Mouse (Mus musculus) forebrain, embryonic 10.5 days (tissue): Measurements from ENCODE around the gene Hdc. TPM values are rescaled to one million over a fixed set of nuclear protein-coding genes. Genes with fewer than 3 reads are reported as not detected.
"Not testable (repeated sequence)": the region's sequence is repeated elsewhere in the genome, so short reads cannot be mapped to it uniquely, and the experiment has no call there.

Source experiments
- DNase-seq: peaks from one replicate; pipeline ENCODE4 v3.0.0-alpha.2; 2017; ENCODE audit warnings: low spot score; ENCODE audit errors: extremely low spot score
- H3K27ac ChIP-seq: fragments of 300-500 bp; sonication (generic); 2 replicates; pipeline ENCODE4 v1.5.1; 2016; ENCODE audit warnings: mild to moderate bottlenecking
- H3K27me3 ChIP-seq: fragments of 300-500 bp; sonication (generic); 2 replicates; pipeline ENCODE4 v1.6.1; 2016; ENCODE audit warnings: mild to moderate bottlenecking; ENCODE audit not compliant: poor library complexity, severe bottlenecking
- H3K36me3 ChIP-seq: fragments of 300-500 bp; sonication (generic); replicated peaks from 2 replicates; pipeline ENCODE4 v1.6.1; 2016; ENCODE audit warnings: mild to moderate bottlenecking, moderate library complexity
- H3K4me1 ChIP-seq: fragments of 300-500 bp; sonication (generic); 2 replicates; pipeline ENCODE4 v1.6.1; 2016
- H3K4me3 ChIP-seq: fragments of 300-500 bp; sonication (generic); 2 replicates; pipeline ENCODE4 v1.5.1; 2016; ENCODE audit warnings: mild to moderate bottlenecking, moderate library complexity
- H3K9me3 ChIP-seq: fragments of 300-500 bp; sonication (generic); 2 replicates; pipeline ENCODE4 v1.6.1; 2016; ENCODE audit warnings: mild to moderate bottlenecking, moderate library complexity
- WGBS: fragments of 180-500 bp; shearing (Covaris S2); methylation state at CpG from one replicate; pipeline ENCODE4 v1.1.7; 2016; 5-methylcytosine and 5-hydroxymethylcytosine counted together
- polyA plus RNA-seq: library from polyadenylated mRNA; unstranded; fragments of >200 nt; fragmentation: Nextera tagmentation; extraction: Ambion mirVana; gene quantifications from 2 replicates; pipeline ENCODE4 v1.2.1, GENCODE M21; 2016

The Hdc gene
- polyA plus RNA-seq, 1 experiment from 2014 or later, result 0.31 TPM

DNA sequence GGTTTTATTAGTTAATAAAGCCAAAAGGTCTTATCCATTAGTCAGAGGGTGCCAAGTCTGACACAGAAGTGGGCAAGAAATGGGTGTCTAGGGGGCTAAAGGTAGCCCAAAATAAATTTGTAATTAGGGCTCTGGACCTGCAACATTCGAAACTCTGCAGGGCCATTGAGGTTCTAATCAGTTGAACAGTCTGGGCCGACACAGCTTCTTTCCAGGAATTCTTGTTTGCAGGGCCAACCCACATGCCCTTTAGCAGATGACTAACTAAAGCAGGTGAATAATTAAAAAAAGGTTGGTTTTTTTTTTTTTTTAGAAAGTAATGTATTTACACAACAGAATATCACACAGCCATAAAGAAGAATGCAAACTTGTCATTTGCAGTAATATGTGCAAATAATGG lies 3.4 kb upstream of the Hdc start:
- Histone ChIP-seq H3K4me3 (no peak overlapping the region), H3K27me3 (no peaks in the 10 kb centered on the region), H3K27ac (no peak overlapping the region), H3K4me1 (peaks cover 15% of the 10 kb centered on the region), H3K9me3 (peaks cover 3% of the 10 kb centered on the region; the same call in 1 of the 2 replicates), H3K36me3 (peaks cover 12% of the 10 kb centered on the region)
- 91% methylated on average over 2 of the region's 2 CpGs for WGBS
- no peak for DNase-seq

DNA sequence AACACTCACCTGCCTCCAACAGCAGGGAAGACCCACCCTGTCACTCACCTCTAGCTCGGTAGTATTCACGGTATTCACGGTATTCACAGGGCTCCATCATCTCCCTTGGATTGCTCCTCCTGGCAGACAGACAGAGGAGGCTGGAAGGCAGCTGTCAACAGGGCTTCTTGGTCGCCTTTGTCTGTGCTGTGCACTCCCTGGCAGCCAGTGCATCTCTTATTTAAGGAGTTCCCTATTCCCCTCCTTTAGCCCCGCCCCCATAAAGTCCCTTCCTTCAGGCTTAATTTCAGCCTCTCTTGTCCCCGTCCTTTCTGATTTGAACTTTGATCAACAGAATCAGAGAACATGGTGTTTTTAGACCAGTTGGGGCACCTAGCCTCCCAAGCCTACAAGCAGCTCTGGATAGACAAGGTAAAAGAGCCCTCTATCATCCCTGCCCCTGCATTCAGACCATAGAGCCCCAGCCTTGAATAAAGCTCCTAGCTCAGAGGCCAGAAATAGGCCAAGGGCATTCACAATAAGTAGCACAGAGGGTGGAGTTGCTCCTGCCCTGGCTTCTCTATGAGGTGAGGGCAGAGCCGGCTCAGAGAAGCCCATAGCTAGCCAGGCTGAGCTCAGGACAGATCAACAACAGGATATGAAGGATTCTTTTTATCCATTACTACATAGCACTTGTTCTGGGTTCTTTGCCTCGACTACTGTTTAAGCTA lies 474 bp downstream of the Hdc start:
- 34% methylated on average over 8 of the region's 8 CpGs for WGBS
- DNase-seq, result no peak
- Histone ChIP-seq H3K27me3 (no peaks in the 10 kb centered on the region), H3K9me3 (no peaks in the 10 kb centered on the region), H3K36me3 (no peaks in the 10 kb centered on the region), H3K27ac (no peak overlapping the region), H3K4me1 (peaks cover 9% of the 10 kb centered on the region), H3K4me3 (no peak overlapping the region)

DNA sequence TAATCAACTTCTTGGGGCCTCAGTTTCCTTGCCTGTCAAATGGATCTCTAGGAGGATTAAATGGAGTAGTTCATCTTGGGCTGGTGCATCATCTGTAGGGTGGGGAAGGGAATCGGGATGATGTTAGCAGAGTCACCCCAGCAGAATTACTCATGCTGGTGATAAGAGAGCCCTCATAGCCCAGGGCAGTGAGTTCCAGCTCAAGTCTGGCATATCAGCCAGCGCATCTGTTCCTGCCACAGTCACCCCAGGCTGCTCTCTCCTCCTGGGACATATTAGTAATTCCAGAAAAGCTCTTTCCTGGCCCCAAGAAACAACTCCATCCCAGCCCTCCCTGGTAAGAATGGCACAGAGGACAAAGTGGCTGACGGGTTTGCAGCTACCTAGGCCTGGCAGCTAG lies 3.7 kb downstream of the Hdc start:
- 90% methylated on average over 3 of the region's 3 CpGs for WGBS
- DNase-seq, result no peak
- H3K9me3 ChIP-seq, result no peaks in the 10 kb centered on the region
- H3K4me3 ChIP-seq, result no peak overlapping the region
- peaks cover 8% of the 10 kb centered on the region for H3K4me1 ChIP-seq
- H3K27me3 ChIP-seq, result no peaks in the 10 kb centered on the region
- no peak overlapping the region for H3K27ac ChIP-seq
- H3K36me3 ChIP-seq, result no peaks in the 10 kb centered on the region

DNA sequence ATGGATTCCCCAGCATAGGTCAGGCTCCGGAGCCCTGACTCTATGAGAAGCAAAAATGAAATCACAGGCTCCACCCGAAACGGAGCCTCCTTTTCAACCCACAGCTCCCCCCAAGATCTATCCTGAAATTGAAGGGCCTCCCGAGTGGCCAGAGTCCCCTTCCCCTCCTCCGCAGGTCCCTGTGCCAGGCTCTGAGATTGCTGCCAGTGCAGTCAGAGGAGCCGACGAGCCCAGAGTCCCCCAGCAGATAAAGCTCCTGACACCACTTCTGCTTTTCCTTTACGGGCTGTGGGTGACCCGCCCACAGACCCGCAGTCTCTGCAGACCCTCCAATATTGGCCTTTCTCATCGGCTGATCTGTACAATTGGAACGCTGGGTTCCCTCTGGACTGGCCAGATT lies 9.5 kb downstream of the Hdc start:
- 82% methylated on average over 12 of the region's 12 CpGs for WGBS
- not testable (repeated sequence) for H3K27me3 ChIP-seq, H3K9me3 ChIP-seq, H3K4me1 ChIP-seq, H3K36me3 ChIP-seq, H3K4me3 ChIP-seq, DNase-seq, H3K27ac ChIP-seq

DNA sequence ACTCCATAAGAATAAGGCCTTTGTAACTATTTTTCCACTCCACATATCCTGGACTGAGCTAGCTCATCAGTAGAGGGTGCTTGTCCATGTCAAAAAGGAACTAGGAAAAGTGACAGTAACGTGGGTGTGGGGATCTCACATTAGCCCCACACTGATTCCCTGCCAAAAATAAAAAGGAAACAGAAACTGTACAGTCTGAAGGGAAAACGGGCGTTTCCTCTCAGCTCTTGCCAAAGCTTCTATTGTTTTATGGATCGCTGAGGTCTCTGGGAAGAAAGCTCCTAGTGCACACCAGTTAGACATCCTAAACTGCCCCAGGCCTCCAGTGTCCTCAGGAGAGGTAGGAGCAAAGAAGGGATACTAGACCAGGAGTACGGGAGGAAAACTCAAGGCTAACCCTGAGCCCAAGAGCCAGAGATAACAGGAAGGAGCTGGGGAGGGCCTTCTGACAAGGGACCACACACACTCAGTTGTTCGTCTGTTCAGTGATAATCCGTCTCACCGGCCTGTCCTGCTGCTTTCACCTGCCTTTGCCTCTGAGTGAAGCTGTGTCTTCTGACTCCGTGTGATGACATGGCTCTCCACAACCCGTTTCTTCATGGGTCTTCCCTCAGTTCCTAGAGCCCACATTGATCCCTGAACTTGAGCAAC lies 11.4 kb downstream of the Hdc start:
- Histone ChIP-seq H3K4me3 (no peak overlapping the region), H3K36me3 (no peaks in the 10 kb centered on the region), H3K4me1 (no peaks in the 10 kb centered on the region), H3K27me3 (no peaks in the 10 kb centered on the region), H3K9me3 (no peaks in the 10 kb centered on the region), H3K27ac (no peak overlapping the region)
- DNase-seq, result no peak
- 82% methylated on average over 10 of the region's 10 CpGs for WGBS

DNA sequence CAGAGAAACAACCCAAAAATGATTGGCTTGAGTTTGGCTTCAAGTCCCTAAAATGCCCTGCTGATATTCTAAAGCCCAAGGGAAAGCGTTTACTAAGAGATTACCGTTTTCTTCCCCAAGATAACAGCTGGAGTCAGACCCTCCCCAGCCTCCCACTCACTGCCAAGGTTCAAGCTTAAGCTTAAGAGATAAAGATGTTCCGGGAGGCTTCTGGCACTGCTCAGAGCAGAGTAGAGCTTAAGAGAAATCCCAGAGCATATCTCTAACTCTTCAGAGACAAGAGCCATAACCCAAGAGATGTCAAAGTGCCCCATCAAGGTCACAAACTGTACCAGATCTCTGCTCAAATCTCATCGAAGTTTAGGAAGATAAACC lies 12.4 kb downstream of the Hdc start:
- H3K27me3 ChIP-seq, result no peaks in the 10 kb centered on the region
- DNase-seq, result no peak
- no peaks in the 10 kb centered on the region for H3K36me3 ChIP-seq
- no peak overlapping the region for H3K4me3 ChIP-seq
- no peaks in the 10 kb centered on the region for H3K4me1 ChIP-seq
- H3K27ac ChIP-seq, result no peak overlapping the region
- no peaks in the 10 kb centered on the region for H3K9me3 ChIP-seq
- WGBS, result 79% methylated on average over 4 of the region's 4 CpGs

DNA sequence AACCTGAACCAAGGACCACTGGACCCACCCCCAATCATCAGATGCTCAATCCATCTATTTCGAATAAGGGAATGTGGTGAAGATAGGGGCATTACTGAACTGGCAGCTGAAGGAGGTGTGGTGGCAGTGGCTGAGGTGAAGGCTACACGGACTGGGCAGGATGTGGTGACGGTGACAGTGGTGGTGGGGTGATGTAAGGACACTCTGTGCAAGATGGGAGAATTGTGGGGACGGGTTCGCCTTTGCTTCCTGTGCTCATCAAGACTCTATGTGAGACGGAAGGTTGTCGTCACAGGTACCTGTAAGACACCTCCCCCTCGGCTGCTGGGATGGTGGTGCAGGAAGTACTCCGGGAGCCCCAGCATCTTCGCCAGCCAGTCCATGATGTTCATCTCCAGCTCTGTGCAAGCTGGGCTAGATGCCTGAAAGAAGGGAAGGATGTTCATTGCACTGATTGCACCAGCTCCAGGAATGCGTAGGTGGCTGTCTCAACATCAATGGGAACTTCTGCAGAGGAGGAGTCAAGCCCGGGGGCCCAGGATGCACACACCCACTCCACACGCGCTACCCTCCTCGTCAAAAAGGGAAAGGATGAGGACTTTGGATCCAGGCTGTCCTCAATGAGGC lies 12.9 kb downstream of the Hdc start:
- WGBS, result 89% methylated on average over 15 of the region's 15 CpGs
- Histone ChIP-seq H3K4me1 (no peaks in the 10 kb centered on the region), H3K9me3 (no peaks in the 10 kb centered on the region), H3K27me3 (no peaks in the 10 kb centered on the region), H3K27ac (no peak overlapping the region), H3K36me3 (no peaks in the 10 kb centered on the region), H3K4me3 (no peak overlapping the region)
- DNase-seq, result no peak

DNA sequence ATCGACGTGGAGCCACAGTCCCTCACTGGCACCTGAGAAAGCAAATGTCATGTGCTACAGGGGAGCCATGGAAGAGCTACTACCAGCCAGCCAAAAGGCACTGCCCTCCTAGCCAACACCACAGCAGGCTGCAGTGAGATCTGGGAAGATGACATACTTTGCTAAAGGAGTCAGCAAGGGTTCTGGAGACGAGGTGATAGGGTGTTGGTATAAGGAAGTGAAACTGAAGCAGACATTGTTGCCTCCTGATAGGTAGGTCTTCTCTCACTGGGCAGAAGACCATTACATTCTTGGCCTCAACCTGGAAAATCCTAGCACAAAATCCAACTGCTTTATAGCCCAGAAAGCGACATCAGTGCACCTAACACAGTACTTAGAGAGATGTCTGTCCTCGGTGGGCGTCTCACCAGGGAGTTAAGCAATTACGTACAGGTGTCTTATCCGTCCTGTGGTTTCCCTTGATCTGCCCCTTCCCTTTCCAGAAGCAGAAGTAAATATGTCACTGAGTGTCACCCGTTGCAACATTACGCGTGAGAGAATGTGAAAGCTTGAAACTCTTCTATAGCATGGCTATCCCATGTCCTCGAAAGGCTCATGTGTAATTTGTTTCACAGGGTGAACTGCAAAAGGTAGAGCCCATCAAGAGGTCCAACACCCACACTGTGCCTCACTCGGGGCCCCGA lies 17.0 kb downstream of the Hdc start:
- H3K4me3 ChIP-seq, result no peak overlapping the region
- 89% methylated on average over 14 of the region's 14 CpGs for WGBS

DNA sequence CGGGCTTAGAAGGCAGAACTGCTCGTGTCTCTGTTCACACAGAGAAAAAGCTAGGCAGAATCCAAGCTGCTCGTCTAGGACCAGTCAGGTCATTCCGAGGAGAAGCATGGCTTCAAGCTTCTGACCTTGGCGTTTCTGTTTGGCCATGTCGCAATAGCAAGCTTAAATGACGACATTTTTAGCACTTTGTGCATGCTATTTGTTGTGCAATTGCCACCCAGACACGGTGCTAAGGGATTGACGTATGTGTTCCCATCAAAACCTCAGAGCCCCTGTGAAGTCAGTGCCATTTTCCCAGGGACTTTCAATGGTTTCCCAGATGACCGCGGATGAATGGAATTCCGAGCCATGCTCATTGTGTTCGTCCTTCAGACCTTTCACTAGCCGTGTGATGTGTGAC lies 18.6 kb downstream of the Hdc start:
- Histone ChIP-seq H3K4me1 (0 out of 2 replicates have a peak, but pooled peaks cover 3% of the 10 kb centered on the region), H3K27me3 (no peaks in the 10 kb centered on the region), H3K27ac (no peak overlapping the region), H3K4me3 (no peak overlapping the region), H3K9me3 (no peaks in the 10 kb centered on the region), H3K36me3 (no peaks in the 10 kb centered on the region)
- DNase-seq, result no peak
- WGBS, result 87% methylated on average over 14 of the region's 14 CpGs

More for the DNA sequence above, 17.0 kb downstream of the Hdc start:
- DNase-seq, result no peak
- Histone ChIP-seq H3K9me3 (no peaks in the 10 kb centered on the region), H3K36me3 (no peaks in the 10 kb centered on the region), H3K27ac (no peak overlapping the region), H3K27me3 (no peaks in the 10 kb centered on the region), H3K4me1 (0 out of 2 replicates have a peak, but pooled peaks cover 3% of the 10 kb centered on the region)

DNA sequence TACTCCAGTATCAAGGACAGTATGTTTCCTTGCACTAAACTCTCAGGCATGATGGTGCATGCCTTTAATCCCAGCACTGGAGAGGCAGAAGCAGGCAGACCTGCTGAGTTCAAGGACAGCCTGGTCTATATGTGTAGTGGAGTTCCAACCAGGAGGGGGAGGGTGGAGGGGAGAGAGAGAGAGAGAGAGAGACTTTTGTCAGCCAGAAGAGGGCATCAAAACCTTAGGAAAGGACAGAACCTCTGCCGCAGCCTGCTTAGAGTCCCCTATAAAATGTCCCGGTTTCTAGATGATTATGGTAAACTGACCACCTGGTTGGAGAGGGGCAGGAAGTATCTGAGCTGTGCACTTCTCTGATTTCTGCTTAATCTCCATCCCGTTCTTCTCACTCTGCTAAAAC lies 20.1 kb downstream of the Hdc start:
- WGBS, result 23% methylated on average over 3 of the region's 3 CpGs
- DNase-seq, result no peak

DNA sequence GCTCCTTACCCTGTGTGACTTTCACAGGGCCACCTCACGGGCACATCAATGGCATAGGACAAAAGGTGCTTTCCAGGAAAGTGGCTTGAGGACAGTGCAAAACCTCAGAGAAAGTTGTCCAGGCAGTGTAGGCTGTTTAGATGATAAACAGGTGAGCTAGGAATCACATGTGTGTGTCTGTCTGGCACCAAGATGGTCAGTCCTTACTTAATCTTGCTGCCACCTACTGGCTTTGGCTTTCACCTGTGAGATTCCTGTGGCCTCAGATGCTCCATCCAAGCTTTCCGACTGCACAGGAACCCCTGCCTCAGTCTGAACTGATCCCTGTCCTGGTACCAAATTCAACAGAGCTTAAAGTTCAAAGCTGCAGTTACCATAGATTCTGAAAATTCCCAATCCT lies 20.7 kb downstream of the Hdc start:
- H3K4me3 ChIP-seq, result no peak overlapping the region
- H3K9me3 ChIP-seq, result no peaks in the 10 kb centered on the region
- no peak for DNase-seq
- WGBS, result 52% methylated on average over 2 of the region's 2 CpGs
- peaks cover 10% of the 10 kb centered on the region; the same call in 1 of the 2 replicates for H3K27me3 ChIP-seq
- H3K27ac ChIP-seq, result no peak overlapping the region
- 0 out of 2 replicates have a peak, but pooled peaks cover 9% of the 10 kb centered on the region for H3K4me1 ChIP-seq
- no peaks in the 10 kb centered on the region for H3K36me3 ChIP-seq

More for the DNA sequence above, 20.1 kb downstream of the Hdc start:
- Histone ChIP-seq H3K36me3 (no peaks in the 10 kb centered on the region), H3K4me3 (no peak overlapping the region), H3K9me3 (no peaks in the 10 kb centered on the region), H3K27me3 (peaks cover 10% of the 10 kb centered on the region; the same call in 1 of the 2 replicates), H3K27ac (no peak overlapping the region), H3K4me1 (0 out of 2 replicates have a peak, but pooled peaks cover 7% of the 10 kb centered on the region)

DNA sequence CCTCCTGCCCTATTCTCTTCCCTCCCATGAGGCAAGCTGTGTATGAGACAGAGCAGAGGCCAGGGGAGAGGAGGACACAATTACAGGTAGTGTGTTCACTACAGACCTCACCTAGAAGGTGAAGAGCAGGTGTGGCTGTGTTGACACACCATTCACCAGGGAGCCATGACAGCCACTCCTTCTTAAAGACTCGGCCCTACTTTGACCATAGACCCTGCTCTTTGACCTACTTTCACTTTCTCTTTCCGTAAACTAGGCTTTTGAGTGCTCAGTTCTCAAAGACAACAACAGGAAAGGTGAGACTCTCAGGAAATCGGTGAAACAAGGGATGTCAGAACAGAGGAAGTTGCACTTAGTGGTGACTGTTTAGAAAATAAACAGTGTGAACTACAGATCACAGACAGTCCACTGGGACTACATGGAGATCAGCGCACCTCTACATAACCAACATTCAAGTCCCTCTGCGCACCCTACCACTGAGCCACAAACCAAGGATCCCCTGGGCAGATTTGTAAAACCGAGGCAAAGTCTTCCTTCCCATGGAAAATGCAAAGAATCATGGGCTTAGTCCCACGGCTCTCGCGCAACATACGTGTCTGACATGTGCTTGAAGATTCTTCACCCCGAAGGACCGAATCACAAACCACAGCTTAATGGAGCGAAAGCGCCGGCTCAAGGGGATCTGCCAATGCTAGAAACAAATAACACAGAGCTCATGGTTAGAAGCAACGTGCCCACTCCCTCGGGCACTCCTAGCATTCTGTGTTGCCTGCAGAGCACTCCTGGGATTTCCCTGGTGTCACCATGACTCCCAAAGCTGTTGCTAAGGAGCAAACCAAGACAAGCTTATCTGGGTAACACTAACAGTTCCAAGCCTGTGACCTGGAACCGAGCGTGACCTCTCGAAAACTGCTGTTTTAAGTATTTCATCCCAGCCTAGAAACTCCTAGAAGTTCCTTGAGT lies 21.5 kb downstream of the Hdc start:
- no peak overlapping the region for H3K4me3 ChIP-seq
- no peak overlapping the region for H3K27ac ChIP-seq
- 0 out of 2 replicates have a peak, but pooled peaks cover 9% of the 10 kb centered on the region for H3K4me1 ChIP-seq
- no peak for DNase-seq
- no peaks in the 10 kb centered on the region for H3K9me3 ChIP-seq
- H3K36me3 ChIP-seq, result no peaks in the 10 kb centered on the region
- peaks cover 10% of the 10 kb centered on the region; the same call in 1 of the 2 replicates for H3K27me3 ChIP-seq
- WGBS, result 87% methylated on average over 20 of the region's 20 CpGs
